Mouse (Mus musculus) R1 (cell line): Measurements from ENCODE around the gene Ddx39.
A peak's percentile ranks its signal among the peaks of the same experiment; 100 is the strongest.

Source experiments
- DNase-seq: peaks from one replicate; pipeline ENCODE4 v3.0.0-alpha.2; 2018; ENCODE audit warnings: low read depth, low spot score

The Ddx39 gene

GRCm38 (mm10) chr8:83768526-83768925, 53.5 kb downstream of the Ddx39 start:
- DNase-seq: no peak

GRCm38 (mm10) chr8:83769720-83770119, 54.7 kb downstream of the Ddx39 start:
- no peak for DNase-seq

- DNase-seq: no peak
Measured at GRCm38 (mm10) chr8:83770669-83771068, 55.7 kb downstream of the Ddx39 start.

GRCm38 (mm10) chr8:83771791-83772190, 56.8 kb downstream of the Ddx39 start:
- no peak for DNase-seq

GRCm38 (mm10) chr8:83772701-83773451, 57.9 kb downstream of the Ddx39 start:
- peak; percentile 80 for DNase-seq

- no peak for DNase-seq
Measured at GRCm38 (mm10) chr8:83773452-83773846, 58.5 kb downstream of the Ddx39 start.

GRCm38 (mm10) chr8:83774221-83774620, 59.2 kb downstream of the Ddx39 start:
- DNase-seq: no peak
